Mouse (Mus musculus) kidney, embryonic 14.5 days (tissue): ENCODE data around the gene Apobec4. TPM values are rescaled to one million over a fixed set of nuclear protein-coding genes. Genes with fewer than 3 reads are reported as not detected.

Experiments used
- ATAC-seq: fragments of 200-750 bp; cut with Nextera tagmentation; 2 replicates; pipeline ENCODE4 v1.8.0; 2017; ENCODE audit warnings: moderate number of reproducible peaks, mild to moderate bottlenecking, moderate TSS enrichment, moderate library complexity; ENCODE audit not compliant: low FRiP score, low TSS enrichment
- H3K27ac ChIP-seq: fragments of 300-500 bp; sonication (generic); 2 replicates; pipeline ENCODE4 v1.5.1; 2014; ENCODE audit warnings: low read depth, mild to moderate bottlenecking, low read length, moderate library complexity, mixed read lengths
- H3K27me3 ChIP-seq: fragments of 300-500 bp; sonication (generic); 2 replicates; pipeline ENCODE4 v1.6.1; 2014; ENCODE audit warnings: mild to moderate bottlenecking, low read length; ENCODE audit not compliant: control insufficient read depth, insufficient read depth
- H3K36me3 ChIP-seq: fragments of 300-500 bp; sonication (generic); 2 replicates; pipeline ENCODE4 v1.6.1; 2014; ENCODE audit warnings: low read length, mixed read lengths; ENCODE audit not compliant: control insufficient read depth, insufficient read depth
- H3K4me1 ChIP-seq: fragments of 300-500 bp; sonication (generic); 2 replicates; pipeline ENCODE4 v1.6.1; 2014; ENCODE audit warnings: low read length, mixed read lengths; ENCODE audit not compliant: control insufficient read depth, insufficient read depth
- H3K4me2 ChIP-seq: fragments of 300-500 bp; sonication (generic); replicated peaks from 2 replicates; pipeline ENCODE4 v1.6.1; 2014; ENCODE audit warnings: low read depth, mild to moderate bottlenecking, low read length
- H3K4me3 ChIP-seq: fragments of 300-500 bp; sonication (generic); 2 replicates; pipeline ENCODE4 v1.5.1; 2014; ENCODE audit warnings: mild to moderate bottlenecking, low read length
- H3K9ac ChIP-seq: fragments of 300-500 bp; sonication (generic); 2 replicates; pipeline ENCODE4 v1.6.1; 2014; ENCODE audit warnings: low read depth, mild to moderate bottlenecking, low read length, moderate library complexity
- H3K9me3 ChIP-seq: fragments of 300-500 bp; sonication (generic); 2 replicates; pipeline ENCODE4 v1.6.1; 2016; ENCODE audit warnings: low read length; ENCODE audit not compliant: control insufficient read depth
- WGBS: fragments of 180-500 bp; shearing (Covaris S2); extraction: QIAGEN DNeasy Blood & Tissue Kit; methylation state at CpG from one replicate; pipeline ENCODE4 v1.1.7; 2014; 5-methylcytosine and 5-hydroxymethylcytosine counted together
- polyA plus RNA-seq: library from polyadenylated mRNA; unstranded; fragments of >200 nt; fragmentation: Nextera tagmentation; extraction: Ambion mirVana; gene quantifications from 2 replicates; pipeline ENCODE4 v1.2.1, GENCODE M21; 2014

Apobec4 gene
- polyA plus RNA-seq = not detected in 2 replicates

DNA sequence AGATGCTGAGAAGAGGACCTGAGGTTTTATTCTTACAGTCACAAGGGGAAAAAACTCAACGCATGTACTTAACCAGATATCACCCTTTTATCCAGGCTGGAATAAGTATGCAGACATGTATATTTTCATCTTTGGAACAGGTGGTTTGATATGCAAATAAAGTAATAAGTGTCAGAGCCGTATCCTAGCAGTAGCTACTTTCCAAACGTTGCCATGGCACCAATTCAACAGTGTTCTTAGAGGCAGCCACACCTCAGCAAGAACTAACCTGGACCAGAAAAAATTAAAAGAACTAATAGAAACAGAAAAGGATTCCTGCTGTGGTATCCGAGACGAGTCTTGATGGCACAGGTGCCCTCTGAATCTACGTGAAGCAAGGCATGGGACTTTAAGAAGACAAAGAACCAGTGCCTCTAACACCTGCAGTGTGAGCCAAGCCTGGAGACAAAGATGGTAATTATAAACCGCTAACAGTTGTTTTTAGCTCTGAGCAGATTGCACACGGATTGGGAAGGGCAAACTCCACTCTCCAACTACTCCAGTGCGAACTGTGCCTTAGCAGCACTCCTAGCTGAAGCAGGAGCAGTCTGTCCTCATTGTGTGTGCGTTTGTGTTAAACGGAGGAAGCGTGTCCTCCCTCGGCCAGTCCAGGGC is at the start of gene Apobec4:
TSS of gene Apobec4 (plus strand) at position 240 of the 654 bp plus-strand sequence.
- H3K27ac ChIP-seq = no peak within 1 kb of the TSS
- 0 out of 2 replicates have a peak, but pooled peaks cover under 1% of the 10 kb centered on the region for H3K4me1 ChIP-seq
- ATAC-seq = no peak
- H3K4me3 ChIP-seq = no peak within 1 kb of the TSS
- WGBS = 72% methylated on average over 13 of the region's 13 CpGs
- H3K27me3 ChIP-seq = no peaks in the 10 kb centered on the region
- no peak within 1 kb of the TSS for H3K9ac ChIP-seq
- H3K36me3 ChIP-seq = no peaks in the 10 kb centered on the region
- H3K4me2 ChIP-seq = no peak within 1 kb of the TSS
- no peaks in the 10 kb centered on the region for H3K9me3 ChIP-seq

- no peak overlapping the region for H3K4me3 ChIP-seq
- 78% methylated on average over 5 of the region's 5 CpGs for WGBS
Measured at GRCm38 (mm10) chr1:152701066-152701465, 49.3 kb upstream of the Apobec4 start.

DNA sequence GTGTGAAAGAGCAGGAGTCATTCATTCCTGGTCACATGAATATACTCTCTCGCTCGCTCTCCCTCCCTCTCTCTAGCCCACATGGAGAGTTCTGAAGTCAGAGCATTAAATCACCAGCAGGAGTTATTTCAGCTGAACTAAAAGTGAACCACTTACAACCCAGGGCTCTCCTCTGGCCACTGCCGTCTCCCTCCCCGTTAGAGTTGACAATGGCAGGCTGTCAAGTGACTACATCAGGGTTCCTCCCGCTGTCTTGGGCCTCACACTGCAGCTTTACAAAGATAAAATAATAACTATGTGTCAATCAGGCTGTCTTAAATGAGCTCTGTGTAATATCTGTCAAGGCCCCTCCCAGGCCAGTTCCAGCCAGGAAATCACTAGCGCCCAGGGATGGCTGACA is 47.4 kb upstream of the Apobec4 start:
- H3K36me3 ChIP-seq = no peaks in the 10 kb centered on the region
- no peak overlapping the region for H3K4me3 ChIP-seq
- H3K9me3 ChIP-seq = no peaks in the 10 kb centered on the region
- 0 out of 2 replicates have a peak, but pooled peaks cover 4% of the 10 kb centered on the region for H3K4me1 ChIP-seq
- peak; percentile 73 for ATAC-seq
- no peak overlapping the region for H3K27ac ChIP-seq
- H3K9ac ChIP-seq = no peak overlapping the region
- WGBS = 36% methylated on average over 6 of the region's 6 CpGs
- no peak overlapping the region for H3K4me2 ChIP-seq
- no peaks in the 10 kb centered on the region for H3K27me3 ChIP-seq

More at GRCm38 (mm10) chr1:152701066-152701465, 49.3 kb upstream of the Apobec4 start:
- no peaks in the 10 kb centered on the region for H3K27me3 ChIP-seq
- H3K9ac ChIP-seq = no peak overlapping the region
- no peak for ATAC-seq
- H3K4me2 ChIP-seq = no peak overlapping the region
- H3K36me3 ChIP-seq = no peaks in the 10 kb centered on the region
- H3K27ac ChIP-seq = no peak overlapping the region
- H3K9me3 ChIP-seq = no peaks in the 10 kb centered on the region
- 0 out of 2 replicates have a peak, but pooled peaks cover 4% of the 10 kb centered on the region for H3K4me1 ChIP-seq

- H3K27ac ChIP-seq = no peak overlapping the region
- 0 out of 2 replicates have a peak, but pooled peaks cover 4% of the 10 kb centered on the region for H3K4me1 ChIP-seq
- H3K27me3 ChIP-seq = no peaks in the 10 kb centered on the region
- H3K9ac ChIP-seq = no peak overlapping the region; the same call in 1 of the 2 replicates
- 39% methylated on average over 6 of the region's 6 CpGs for WGBS
- H3K4me3 ChIP-seq = no peak overlapping the region
- no peak for ATAC-seq
- no peaks in the 10 kb centered on the region for H3K9me3 ChIP-seq
- H3K36me3 ChIP-seq = no peaks in the 10 kb centered on the region
- H3K4me2 ChIP-seq = no peak overlapping the region
Measured at GRCm38 (mm10) chr1:152703941-152704340, 46.4 kb upstream of the Apobec4 start.

GRCm38 (mm10) chr1:152707560-152707959 is 42.8 kb upstream of the Apobec4 start:
- no peak overlapping the region for H3K4me3 ChIP-seq
- no peak overlapping the region for H3K9ac ChIP-seq
- no peak overlapping the region for H3K4me2 ChIP-seq
- WGBS = 79% methylated on average over 2 of the region's 2 CpGs
- H3K4me1 ChIP-seq = 0 out of 2 replicates have a peak, but pooled peaks cover 4% of the 10 kb centered on the region
- H3K36me3 ChIP-seq = no peaks in the 10 kb centered on the region
- no peak for ATAC-seq
- no peaks in the 10 kb centered on the region for H3K27me3 ChIP-seq
- H3K9me3 ChIP-seq = no peaks in the 10 kb centered on the region
- no peak overlapping the region for H3K27ac ChIP-seq

GRCm38 (mm10) chr1:152711037-152711436 is 39.3 kb upstream of the Apobec4 start:
- H3K9me3 ChIP-seq = no peaks in the 10 kb centered on the region

GRCm38 (mm10) chr1:152713924-152714323 is 36.4 kb upstream of the Apobec4 start:
- Histone ChIP-seq H3K4me1 (0 out of 2 replicates have a peak, but pooled peaks cover 4% of the 10 kb centered on the region), H3K4me2 (no peak overlapping the region), H3K4me3 (no peak overlapping the region), H3K27me3 (no peaks in the 10 kb centered on the region), H3K9me3 (no peaks in the 10 kb centered on the region), H3K9ac (no peak overlapping the region), H3K27ac (no peak overlapping the region), H3K36me3 (no peaks in the 10 kb centered on the region)
- WGBS = 90% methylated on average over 4 of the region's 4 CpGs
- no peak for ATAC-seq

More at GRCm38 (mm10) chr1:152711037-152711436, 39.3 kb upstream of the Apobec4 start:
- 90% methylated on average over 4 of the region's 4 CpGs for WGBS
- no peak for ATAC-seq
- no peak overlapping the region for H3K9ac ChIP-seq
- no peak overlapping the region for H3K27ac ChIP-seq
- H3K36me3 ChIP-seq = no peaks in the 10 kb centered on the region
- H3K27me3 ChIP-seq = no peaks in the 10 kb centered on the region
- H3K4me1 ChIP-seq = no peaks in the 10 kb centered on the region
- no peak overlapping the region for H3K4me3 ChIP-seq
- H3K4me2 ChIP-seq = no peak overlapping the region

DNA sequence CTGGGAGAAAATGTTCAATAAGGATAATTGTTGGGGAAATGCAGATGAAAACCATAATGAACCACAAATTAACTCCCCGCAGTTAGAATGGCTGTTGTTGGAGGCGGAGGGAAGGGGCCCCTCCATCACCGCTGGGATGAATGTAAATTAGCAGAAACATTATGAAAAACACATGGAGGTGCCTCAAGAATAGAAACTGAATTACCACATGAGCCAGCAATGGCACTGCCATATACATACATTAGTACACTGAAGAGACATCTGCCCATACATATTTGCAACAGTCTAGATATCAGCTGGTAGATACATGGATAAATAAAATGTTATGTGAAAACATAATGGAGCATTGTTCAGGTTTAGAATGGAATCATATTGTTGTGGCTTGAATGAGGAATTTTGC is 35.9 kb upstream of the Apobec4 start:
- no peaks in the 10 kb centered on the region for H3K9me3 ChIP-seq
- ATAC-seq = no peak
- 0 out of 2 replicates have a peak, but pooled peaks cover 4% of the 10 kb centered on the region for H3K4me1 ChIP-seq
- 89% methylated on average over 3 of the region's 3 CpGs for WGBS
- H3K9ac ChIP-seq = no peak overlapping the region
- no peaks in the 10 kb centered on the region for H3K36me3 ChIP-seq
- no peak overlapping the region for H3K4me2 ChIP-seq
- H3K27ac ChIP-seq = no peak overlapping the region
- H3K27me3 ChIP-seq = no peaks in the 10 kb centered on the region
- no peak overlapping the region for H3K4me3 ChIP-seq

DNA sequence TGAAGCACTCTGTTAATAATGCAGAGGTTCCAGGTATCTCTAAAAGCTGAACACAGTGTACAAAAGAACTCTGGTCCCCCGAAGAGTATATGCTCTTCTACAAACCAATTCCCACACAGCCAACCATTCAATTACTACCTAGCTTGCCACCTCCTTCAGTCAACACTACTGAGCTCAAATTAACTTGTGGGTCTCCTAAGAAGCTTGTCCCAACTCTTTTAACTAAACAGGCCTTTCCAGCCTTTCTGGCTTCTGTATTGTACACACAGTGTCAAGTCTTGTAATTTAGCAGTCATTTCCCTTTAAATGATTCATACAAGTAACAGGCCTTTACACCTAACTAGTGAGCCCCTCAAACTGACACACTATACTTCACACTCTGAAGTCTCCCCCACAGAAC is 33.0 kb upstream of the Apobec4 start:
- no peak overlapping the region for H3K9ac ChIP-seq
- no peaks in the 10 kb centered on the region for H3K27me3 ChIP-seq
- no peak overlapping the region for H3K27ac ChIP-seq
- ATAC-seq = no peak
- 0 out of 2 replicates have a peak, but pooled peaks cover 4% of the 10 kb centered on the region for H3K4me1 ChIP-seq
- H3K4me2 ChIP-seq = no peak overlapping the region
- 92% methylated on average over 1 of the region's 1 CpGs for WGBS
- no peaks in the 10 kb centered on the region for H3K9me3 ChIP-seq
- no peaks in the 10 kb centered on the region for H3K36me3 ChIP-seq
- H3K4me3 ChIP-seq = no peak overlapping the region
